Comparison of ENCODE assay signal across 19 mouse cellular contexts in the genomic region with DNA sequence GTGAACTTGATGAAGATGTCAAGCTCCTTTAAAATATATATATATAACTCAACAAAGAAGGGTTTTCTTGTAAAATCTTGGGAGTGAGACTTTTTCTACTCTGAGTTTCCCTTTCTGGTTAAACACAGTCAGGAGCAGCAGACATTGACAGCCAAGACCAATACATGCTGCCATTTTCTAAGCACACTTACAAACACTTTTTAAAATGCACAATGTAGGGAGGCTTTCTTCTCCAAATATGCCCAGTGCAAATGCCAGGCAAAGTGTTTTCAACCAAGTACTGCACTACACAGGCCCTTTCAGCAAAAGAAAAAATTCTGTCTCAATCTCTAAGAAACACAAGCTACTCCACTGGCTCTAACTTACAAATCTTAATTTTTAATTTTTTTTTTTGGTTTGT.
DNase-seq lines count a peak whose midpoint lies in the region; ATAC-seq and TF ChIP-seq lines count a peak whose summit lies in the region.
"Had no signal": no experiment of that assay in that cellular context is flagged by ENCODE, and none has a peak within 500 bp of the region (broad histone marks: within the 10 kb centered on the region; RNA-seq: fewer than 3 reads in every experiment).

No protein-coding gene starts in this region.

- ATAC-seq in midbrain, embryonic 11.5 days (ENCODE audit: low FRiP score): peak; percentile 48
- ATAC-seq in midbrain, embryonic 16.5 days: no peak
- peak; percentile 66 for ATAC-seq in forebrain, embryonic 11.5 days (replicated peaks; ENCODE audit: low FRiP score)
- peak; percentile 69 for ATAC-seq in forebrain, embryonic 14.5 days
- ATAC-seq: intestine, embryonic 16.5 days had no signal

- H3K27me3 ChIP-seq in midbrain, embryonic 11.5 days (ENCODE audit: control insufficient read depth, insufficient read depth, low read length): peaks cover 89% of the 10 kb centered on the region
- H3K27me3 ChIP-seq in midbrain, embryonic 16.5 days (ENCODE audit: control insufficient read depth, insufficient read depth, low read depth, low read length): peaks cover 15% of the 10 kb centered on the region
- H3K27me3 ChIP-seq in forebrain, embryonic 11.5 days (ENCODE audit: control insufficient read depth, insufficient read depth, low read length): no peaks in the 10 kb centered on the region; the same call in 1 of the 2 replicates
- no peaks in the 10 kb centered on the region for H3K27me3 ChIP-seq in forebrain, embryonic 14.5 days (replicated peaks; ENCODE audit: control insufficient read depth, insufficient read depth, low read length)
- H3K27me3 ChIP-seq: heart, embryonic 15.5 days had no signal

- intact Hi-C loops in left cerebral cortex, adult 2 months (cut with DNase I): no loop called here

- H3K4me1 ChIP-seq in midbrain, embryonic 11.5 days (ENCODE audit: control insufficient read depth, insufficient read depth, low read length): peaks cover 9% of the 10 kb centered on the region
- peaks cover 11% of the 10 kb centered on the region for H3K4me1 ChIP-seq in midbrain, embryonic 16.5 days (ENCODE audit: control insufficient read depth, insufficient read depth, low read length)
- peaks cover 25% of the 10 kb centered on the region for H3K4me1 ChIP-seq in forebrain, embryonic 11.5 days (replicated peaks; ENCODE audit: control insufficient read depth, insufficient read depth, low read length)
- H3K4me1 ChIP-seq in forebrain, embryonic 14.5 days (ENCODE audit: control insufficient read depth, insufficient read depth, low read length): peaks cover 33% of the 10 kb centered on the region
- H3K4me1 ChIP-seq: heart, embryonic 15.5 days had no signal

- DNase-seq in midbrain, embryonic 11.5 days (ENCODE audit: low spot score, missing footprints): no peak
- DNase-seq in forebrain, embryonic 11.5 days (ENCODE audit: low spot score): no peak
- DNase-seq in forebrain, embryonic 14.5 days (ENCODE audit: low spot score): no peak
- DNase-seq in adrenal gland, postnatal 14 days: no peak
- no peak for DNase-seq in left cerebral cortex, adult 2 months (ENCODE audit: extremely low spot score in 1 of 2, low spot score in 2 of 2)
- no peak for DNase-seq in cerebellum, postnatal 4 days (ENCODE audit: low spot score in 2 of 2)
- DNase-seq: adrenal gland, adult 2 months; cerebellum, adult 18-20 months; cerebellum, adult 9-11 months; cerebellum, postnatal 36 days; gastrocnemius, postnatal 14 days; heart, adult 2 months; heart, postnatal 14 days had no signal

- no peak for TF ChIP-seq CTCF in left cerebral cortex, adult 2 months (IDR thresholded peaks at IDR 0.05)

- H3K9me3 ChIP-seq in midbrain, embryonic 11.5 days (ENCODE audit: control insufficient read depth, low read length): peaks cover 5% of the 10 kb centered on the region
- H3K9me3 ChIP-seq in midbrain, embryonic 16.5 days (replicated peaks; ENCODE audit: control insufficient read depth, low read length, poor library complexity, severe bottlenecking): no peaks in the 10 kb centered on the region
- no peaks in the 10 kb centered on the region for H3K9me3 ChIP-seq in forebrain, embryonic 11.5 days (ENCODE audit: control insufficient read depth, low read length)
- H3K9me3 ChIP-seq in forebrain, embryonic 14.5 days (replicated peaks; ENCODE audit: control insufficient read depth, low read length): no peaks in the 10 kb centered on the region
- H3K9me3 ChIP-seq: embryonic facial prominence, embryonic 10.5 days; heart, embryonic 15.5 days had no signal

- no peak overlapping the region for H3K9ac ChIP-seq in midbrain, embryonic 11.5 days (ENCODE audit: low read length)
- H3K9ac ChIP-seq in midbrain, embryonic 16.5 days (ENCODE audit: low read depth, low read length): no peak overlapping the region
- H3K9ac ChIP-seq in forebrain, embryonic 11.5 days (ENCODE audit: low read length): no peak overlapping the region
- H3K9ac ChIP-seq in forebrain, embryonic 14.5 days (ENCODE audit: low read length): no peak overlapping the region
- H3K9ac ChIP-seq: heart, embryonic 15.5 days; hindbrain, embryonic 14.5 days had no signal

- no peak overlapping the region for H3K4me2 ChIP-seq in midbrain, embryonic 11.5 days
- no peak overlapping the region for H3K4me2 ChIP-seq in midbrain, embryonic 16.5 days (ENCODE audit: low read length)
- H3K4me2 ChIP-seq in forebrain, embryonic 11.5 days (ENCODE audit: low read depth, low read length, severe bottlenecking): no peak overlapping the region
- no peak overlapping the region for H3K4me2 ChIP-seq in forebrain, embryonic 14.5 days (ENCODE audit: low read length)
- H3K4me2 ChIP-seq: heart, embryonic 11.5 days; heart, embryonic 15.5 days; hindbrain, embryonic 14.5 days had no signal

- H3K27ac ChIP-seq in midbrain, embryonic 11.5 days (ENCODE audit: low read depth, low read length): no peak overlapping the region
- no peak overlapping the region for H3K27ac ChIP-seq in midbrain, embryonic 16.5 days (ENCODE audit: low read length)
- H3K27ac ChIP-seq in forebrain, embryonic 11.5 days (ENCODE audit: low read depth, low read length): peak overlapping the region; percentile 54; the same call in 1 of the 2 replicates
- peak overlapping the region; percentile 44; the same call in 1 of the 2 replicates for H3K27ac ChIP-seq in forebrain, embryonic 14.5 days (ENCODE audit: low read depth, low read length)
- no peak overlapping the region for H3K27ac ChIP-seq in left cerebral cortex, adult 2 months
- H3K27ac ChIP-seq: embryonic facial prominence, embryonic 10.5 days; heart, adult 2 months; heart, embryonic 15.5 days; hindbrain, embryonic 14.5 days had no signal

- H3K36me3 ChIP-seq in midbrain, embryonic 11.5 days (ENCODE audit: control insufficient read depth, insufficient read depth, low read length): no peaks in the 10 kb centered on the region
- no peaks in the 10 kb centered on the region for H3K36me3 ChIP-seq in midbrain, embryonic 16.5 days (ENCODE audit: control insufficient read depth, insufficient read depth, low read length)
- no peaks in the 10 kb centered on the region for H3K36me3 ChIP-seq in forebrain, embryonic 11.5 days (ENCODE audit: control insufficient read depth, insufficient read depth, low read length)
- no peaks in the 10 kb centered on the region for H3K36me3 ChIP-seq in forebrain, embryonic 14.5 days (ENCODE audit: control insufficient read depth, insufficient read depth, low read length)
- H3K36me3 ChIP-seq: embryonic facial prominence, embryonic 10.5 days; heart, embryonic 15.5 days had no signal

- no peak overlapping the region for H3K4me3 ChIP-seq in midbrain, embryonic 11.5 days (ENCODE audit: low read depth, low read length)
- H3K4me3 ChIP-seq in midbrain, embryonic 16.5 days (ENCODE audit: low read depth, low read length): no peak overlapping the region
- H3K4me3 ChIP-seq in forebrain, embryonic 11.5 days (ENCODE audit: low read depth, low read length): no peak overlapping the region
- no peak overlapping the region for H3K4me3 ChIP-seq in forebrain, embryonic 14.5 days (ENCODE audit: low read depth, low read length)
- no peak overlapping the region for H3K4me3 ChIP-seq in left cerebral cortex, adult 2 months
- H3K4me3 ChIP-seq: embryonic facial prominence, embryonic 10.5 days; heart, adult 2 months; heart, embryonic 15.5 days had no signal

Comparison
In these comparisons a context has a peak if more than half of its experiments do, and no peak if none do; other contexts are left out.
1. H3K27ac ChIP-seq: peak in forebrain, embryonic 11.5 days (single experiment) and forebrain, embryonic 14.5 days (single experiment); none in midbrain, embryonic 11.5 days (single experiment), midbrain, embryonic 16.5 days (single experiment) and left cerebral cortex, adult 2 months (single experiment).